Mouse (Mus musculus) heart, adult 8-10 months (tissue): ENCODE measurements at regions not wholly inside any gene's neighbourhood (a gene's known extent, or its start where the extent isn't known, plus 50 kb on each side); places are given as distances from the start of the nearest gene placed in this dataset.
A peak's percentile ranks its signal among the peaks of the same experiment; 100 is the strongest.

ENCODE experiments used
- DNase-seq: peaks from one replicate; pipeline ENCODE4 v3.0.0; 2022; ENCODE audit warnings: low spot score

DNA sequence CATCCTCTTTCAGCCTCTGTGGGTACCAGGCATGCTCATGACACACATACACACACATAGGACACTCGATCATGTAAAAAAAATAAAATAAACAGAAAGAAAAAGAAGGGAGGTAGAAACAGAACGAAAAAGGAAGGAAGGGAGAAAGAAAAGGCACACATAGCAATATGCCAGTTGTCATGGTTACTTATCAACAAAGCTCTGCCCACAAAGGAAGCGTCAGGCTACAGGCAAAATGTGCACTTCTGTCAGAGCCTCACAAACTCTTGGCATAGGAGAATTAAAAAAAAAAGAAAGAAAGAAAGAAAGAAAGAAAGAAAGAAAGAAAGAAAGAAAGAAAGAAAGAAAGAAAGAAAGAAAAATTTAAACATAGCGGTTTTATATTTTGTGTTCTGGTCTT lies 56.9 kb upstream of the Sox2 start:
- no peak for DNase-seq

DNA sequence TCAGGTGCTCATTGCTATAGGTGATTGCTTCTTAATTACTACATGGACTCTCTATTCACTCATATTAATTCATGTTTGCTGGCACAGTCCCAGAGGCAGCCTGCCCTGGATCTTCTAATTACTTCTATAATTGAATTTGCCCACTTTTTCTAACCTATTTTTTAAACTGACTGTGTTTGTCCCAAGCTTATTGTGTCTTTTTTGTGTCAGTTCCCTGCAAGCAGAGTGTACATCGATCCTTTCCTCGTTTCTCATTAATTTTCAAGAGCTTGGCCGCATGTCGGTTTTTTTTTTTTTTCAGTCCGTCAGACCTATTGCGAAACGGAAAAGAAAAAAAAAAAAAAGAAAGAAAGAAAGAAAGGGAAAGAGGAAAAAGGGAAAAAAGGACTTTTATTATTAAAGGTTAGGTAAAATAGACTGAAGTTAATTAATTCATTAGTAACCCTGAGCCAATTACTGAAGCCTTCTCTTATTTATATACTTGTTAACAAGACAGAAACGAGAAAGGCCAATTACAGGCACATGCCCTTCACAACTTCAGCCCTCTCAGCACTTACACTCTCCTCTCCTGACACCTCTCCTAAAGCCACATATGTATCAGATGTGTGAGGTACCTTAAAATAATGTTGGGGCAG lies 72.2 kb upstream of the Sox2 start:
- DNase-seq = no peak

DNA sequence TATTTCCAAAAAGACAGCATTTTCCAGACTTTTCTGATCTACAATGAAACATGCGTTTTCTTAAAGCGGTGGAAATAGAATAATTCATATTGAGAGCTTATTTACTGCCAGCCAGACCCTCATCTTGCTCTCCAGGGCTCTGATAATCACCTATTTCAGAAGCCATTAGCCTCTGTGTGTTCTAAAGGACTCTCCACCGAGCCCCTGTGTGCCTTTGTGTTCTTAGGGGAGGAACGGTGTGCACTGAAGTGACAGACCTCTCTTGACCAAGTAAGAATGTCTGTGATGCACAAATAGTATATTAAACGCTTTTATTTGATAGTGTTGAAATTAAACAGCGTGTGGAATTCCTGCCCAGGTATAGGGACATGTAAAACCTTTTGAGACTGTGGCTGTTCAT lies 73.1 kb upstream of the Sox2 start:
- DNase-seq = no peak

DNA sequence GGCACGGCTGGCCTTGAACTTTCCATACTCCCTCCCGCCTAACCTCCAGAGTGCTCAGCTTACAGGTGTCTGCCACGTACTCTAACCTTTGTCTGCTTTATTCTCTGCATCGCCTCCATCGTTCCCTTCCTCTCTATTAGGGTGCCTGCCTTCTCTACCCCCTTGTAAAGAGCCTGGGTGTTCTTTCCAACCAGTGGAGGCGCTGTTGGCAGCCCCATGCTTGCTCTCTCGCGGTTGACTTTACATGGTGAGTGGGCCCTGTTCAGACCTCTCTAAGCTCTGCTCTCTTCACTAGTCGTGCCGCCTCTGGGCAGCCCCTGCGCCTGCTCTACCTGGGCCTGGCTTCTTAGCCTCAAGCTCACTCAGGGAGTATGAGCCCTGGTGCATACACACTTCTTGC lies 74.0 kb upstream of the Sox2 start:
- DNase-seq = no peak

DNA sequence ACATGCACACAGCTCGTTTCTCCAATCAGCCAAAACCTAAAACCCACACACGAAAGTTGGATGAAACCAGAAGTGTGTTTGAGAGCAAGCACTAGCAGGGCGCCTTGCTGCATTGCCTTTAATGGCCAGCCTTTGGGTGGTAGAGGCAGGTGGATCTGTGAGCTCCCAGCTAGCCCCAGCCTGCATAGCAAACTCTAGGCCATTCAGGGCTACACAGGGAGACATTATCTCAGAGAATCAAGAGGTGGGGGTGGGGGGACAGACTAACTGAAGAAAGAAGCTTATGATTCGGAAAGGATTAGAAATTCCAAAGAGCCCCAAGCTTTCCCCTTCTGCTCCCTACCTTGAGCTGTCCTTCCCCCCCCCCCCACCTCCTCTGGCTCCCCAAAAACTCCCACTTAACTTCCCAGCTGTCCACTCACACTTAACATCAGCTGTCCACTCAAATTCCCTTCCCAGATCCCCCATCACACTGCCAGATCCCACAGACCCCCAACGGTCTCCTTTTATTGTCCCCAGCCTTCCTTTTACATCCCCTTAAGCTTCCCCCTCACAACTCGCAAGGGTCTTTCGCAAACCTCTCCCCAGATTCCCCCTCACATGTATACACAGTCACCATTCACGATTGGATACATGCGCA lies 75.4 kb upstream of the Sox2 start:
- DNase-seq = no peak

DNA sequence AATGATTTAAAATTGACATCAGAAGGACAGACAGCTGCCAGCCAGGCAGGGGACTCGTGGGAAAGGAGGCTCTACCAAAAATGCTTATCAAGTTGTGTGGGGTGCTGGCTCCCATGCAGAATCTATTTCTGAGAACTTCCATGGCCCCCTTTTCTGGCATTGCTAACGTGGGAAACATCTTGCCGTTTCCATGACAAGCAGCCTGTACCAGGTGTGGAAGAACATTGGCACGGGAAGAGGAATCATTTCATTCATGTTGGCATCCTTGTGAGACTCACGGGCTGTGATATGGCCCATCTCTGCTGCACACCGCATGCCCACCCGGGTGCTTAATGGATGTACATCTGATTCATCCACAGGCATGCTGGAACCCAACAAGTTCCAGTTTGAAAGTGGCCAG lies 76.9 kb upstream of the Sox2 start:
- DNase-seq = no peak

DNA sequence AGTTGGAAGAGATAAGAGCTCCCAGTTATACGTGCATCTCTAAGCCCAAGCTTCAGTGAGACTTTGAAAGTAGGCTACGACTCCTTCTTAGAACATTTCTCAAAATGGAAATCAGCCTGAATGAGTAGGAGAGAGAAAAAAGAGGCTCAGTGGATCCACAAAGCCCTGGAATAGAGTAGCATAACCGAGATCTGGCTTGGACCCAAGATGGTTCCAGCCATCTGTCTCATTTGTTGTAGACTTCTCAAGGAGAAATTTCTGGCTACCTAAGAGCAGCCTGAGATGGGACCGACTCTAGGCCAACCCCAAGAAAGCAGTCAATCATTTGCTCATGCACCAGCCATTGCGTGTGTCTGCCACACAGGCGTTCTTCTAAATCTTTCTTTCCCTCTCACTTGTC lies 78.1 kb upstream of the Sox2 start:
- no peak for DNase-seq

DNA sequence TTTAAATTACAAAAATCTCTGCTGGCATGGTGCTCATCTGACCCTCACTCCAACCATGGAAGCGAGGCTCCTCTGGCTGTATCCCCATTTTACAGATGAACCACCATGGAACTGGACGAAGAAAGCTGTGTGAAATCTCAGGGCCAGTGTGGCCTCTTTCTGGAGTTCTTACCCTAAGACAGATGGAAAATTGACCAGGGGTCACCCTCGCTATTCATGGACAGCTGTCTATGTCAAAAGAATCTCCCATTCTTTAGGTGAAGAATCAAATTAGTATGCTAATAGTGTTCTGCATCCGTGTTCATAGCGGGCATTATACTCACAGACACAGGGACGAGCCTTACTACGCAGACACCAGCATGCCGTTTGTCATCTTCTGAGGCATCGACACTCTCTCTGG lies 78.6 kb upstream of the Sox2 start:
- no peak for DNase-seq

DNA sequence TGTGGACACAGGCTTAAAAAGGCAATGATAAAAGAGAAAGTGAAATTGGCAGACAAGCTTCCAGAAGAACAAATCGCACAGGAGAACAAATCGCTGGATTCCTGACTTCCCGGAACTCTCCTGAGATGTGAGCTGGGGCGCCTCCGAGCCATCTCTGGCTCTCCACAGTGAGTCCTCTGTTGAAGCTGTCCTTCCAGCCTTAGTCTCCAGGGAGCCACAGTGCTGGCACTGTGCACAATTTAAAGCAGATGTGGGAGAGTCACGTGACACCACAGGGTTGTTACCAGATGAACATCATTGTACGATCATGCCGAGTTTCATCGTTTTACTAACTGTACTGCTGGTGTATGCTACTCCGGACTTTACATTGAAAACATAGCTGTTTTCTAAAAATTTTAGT lies 80.2 kb upstream of the Sox2 start:
- DNase-seq = peak; percentile 25

DNA sequence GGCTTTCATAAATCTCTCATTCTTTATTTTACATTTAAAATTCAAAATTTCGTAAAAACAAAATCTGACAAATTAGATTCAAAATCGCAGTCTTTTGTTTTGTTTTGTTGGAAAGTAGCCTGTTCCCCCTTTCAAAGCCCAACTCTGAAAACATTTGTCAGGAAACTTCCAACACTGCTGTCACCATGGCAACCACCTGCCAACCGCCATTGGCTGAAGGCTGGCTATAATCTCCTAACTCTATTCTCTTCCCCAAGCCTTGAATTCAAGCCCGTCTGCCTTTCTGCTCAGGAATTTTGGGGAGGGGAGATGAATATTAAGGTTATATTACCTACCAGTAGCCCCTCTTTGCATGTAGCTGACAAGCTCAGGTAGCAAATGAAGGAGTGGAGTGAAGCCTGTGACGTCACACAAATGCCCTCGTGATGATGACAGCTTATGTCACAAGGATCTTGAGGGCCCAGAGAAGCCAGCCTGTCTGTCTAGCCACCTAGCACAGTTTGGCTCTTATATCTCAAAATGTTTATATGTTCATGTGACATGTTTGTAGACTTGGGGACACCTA lies 82.0 kb upstream of the Sox2 start:
- no peak for DNase-seq

DNA sequence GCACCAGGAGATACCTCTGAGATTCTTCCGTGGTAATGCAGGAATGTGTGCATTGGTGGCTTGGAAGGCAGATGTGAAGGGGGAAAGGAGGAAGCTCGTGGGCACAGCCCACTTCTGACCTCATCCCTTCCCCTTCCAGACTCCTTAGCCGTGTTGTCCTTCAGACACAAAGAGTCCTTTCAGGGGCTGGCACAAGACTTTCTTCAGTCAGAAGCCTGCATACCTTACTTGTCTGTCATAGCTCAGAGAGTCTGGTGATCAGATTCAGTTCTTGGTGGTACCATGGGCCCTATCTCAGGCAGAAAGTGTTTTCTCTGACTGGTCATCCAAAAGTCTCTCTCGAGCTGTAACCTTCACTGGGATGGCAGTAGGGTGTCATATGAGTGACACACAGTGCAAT lies 84.8 kb upstream of the Sox2 start:
- no peak for DNase-seq

DNA sequence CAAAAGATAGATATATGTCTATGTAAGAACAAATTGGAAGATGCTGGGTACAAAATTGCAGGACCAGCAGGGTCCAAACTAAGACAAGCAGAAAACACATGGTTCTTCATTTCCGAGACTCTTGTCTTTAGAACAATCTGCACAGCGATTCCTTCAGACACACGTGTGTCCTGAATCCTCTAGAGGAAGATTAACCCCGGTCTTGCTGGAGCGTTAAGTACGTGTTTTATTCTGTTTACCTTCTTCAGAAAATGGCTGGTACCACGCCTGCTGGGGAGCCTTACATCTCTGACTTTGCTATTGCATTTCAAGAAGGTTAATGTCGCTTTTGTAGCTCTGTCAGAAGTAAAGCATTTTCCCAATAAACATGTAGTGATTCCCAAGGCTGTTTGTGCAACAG lies 87.3 kb upstream of the Sox2 start:
- no peak for DNase-seq

DNA sequence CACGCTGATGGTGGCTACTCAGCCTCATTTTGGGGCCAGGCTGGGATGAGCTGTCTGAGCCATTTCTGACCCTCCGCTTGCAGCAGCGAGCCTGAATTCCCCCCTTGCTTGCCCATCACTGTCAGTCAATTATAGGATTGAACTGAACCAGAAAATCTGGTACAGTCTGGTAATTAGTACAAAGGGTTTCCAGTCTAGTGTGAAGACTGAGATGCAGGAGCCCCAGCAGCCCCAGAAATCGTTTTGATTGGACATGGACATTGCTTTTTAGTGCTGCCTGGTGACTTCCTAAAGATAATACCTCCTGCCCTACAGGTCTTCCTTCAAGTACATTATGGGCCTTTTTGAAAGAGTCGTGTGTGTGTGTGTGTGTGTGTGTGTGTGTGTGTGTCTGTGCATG lies 88.5 kb upstream of the Sox2 start:
- DNase-seq = no peak

DNA sequence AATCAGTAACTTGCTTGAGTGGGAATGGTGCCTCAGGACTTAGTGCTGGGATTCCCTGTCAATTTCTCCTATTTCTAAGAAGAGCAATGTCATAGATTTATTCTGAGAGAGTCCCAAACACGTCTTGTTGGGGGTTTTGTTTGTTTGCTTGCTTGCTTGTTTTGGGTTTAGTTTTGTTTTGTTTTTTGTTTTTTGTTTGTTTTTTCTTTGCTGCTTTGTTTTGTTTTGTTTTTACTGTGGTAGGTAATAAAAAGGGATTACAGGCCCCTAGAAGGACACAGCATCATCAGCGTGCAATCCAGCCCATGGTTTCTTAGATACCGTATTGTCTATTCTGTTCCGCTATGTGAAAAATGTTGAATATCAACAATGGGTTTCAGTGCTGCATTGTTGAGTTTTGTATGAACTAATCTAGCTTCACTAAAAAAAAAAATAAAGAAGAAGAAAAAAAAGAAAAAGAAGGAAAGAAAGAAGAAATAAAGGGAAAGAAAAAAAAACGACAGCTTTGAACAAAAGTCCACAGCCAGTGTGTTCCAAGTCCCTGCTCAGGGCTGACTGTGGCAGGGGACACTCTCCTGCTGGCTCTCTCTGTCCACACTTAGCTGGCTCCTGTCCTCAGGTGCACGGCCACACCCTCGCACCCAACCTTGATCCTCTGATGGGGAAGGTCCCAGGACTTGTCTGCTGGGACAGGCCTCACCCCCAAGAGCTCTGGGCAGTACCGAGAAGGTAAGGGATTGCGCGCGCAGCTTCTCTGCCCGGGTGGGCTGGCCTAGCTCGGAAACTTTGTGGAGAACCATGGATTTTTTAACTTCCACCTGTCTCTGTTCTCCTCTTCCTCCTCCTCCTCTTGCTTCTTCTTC lies 90.1 kb upstream of the Sox2 start:
- DNase-seq = no peak

DNA sequence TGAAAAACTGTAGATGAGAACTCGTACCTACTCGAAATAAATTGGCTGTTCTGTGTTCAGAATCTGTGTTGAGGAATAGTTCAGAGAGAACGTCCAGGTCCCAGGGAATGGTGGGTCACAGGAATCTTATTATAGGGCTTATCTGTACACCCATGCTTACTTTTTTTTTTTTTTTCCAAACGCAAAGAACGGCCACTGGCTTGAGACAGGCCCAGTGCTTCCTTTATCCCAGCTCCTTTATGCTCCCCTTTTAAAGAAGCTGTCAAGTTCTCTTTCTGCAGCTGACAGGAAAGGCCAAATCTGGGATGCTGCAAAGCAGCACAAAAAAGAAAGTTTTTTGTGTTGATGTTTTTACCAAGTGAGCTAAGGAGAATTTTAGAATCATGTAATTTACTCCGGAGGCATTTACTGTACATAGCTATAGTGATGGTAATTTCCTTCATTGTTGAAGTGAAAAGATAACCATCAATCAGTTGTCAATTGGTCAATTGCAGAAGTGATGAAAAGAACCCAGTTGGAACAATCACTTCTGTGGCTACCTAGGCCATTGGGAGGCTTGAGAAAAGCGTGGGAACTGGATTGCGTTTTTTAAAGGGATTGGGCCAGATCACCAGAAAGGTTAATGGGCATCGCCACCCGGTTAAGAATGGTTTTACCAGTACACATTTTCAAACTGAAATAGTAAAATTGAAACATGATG lies 91.2 kb upstream of the Sox2 start:
- DNase-seq = no peak

DNA sequence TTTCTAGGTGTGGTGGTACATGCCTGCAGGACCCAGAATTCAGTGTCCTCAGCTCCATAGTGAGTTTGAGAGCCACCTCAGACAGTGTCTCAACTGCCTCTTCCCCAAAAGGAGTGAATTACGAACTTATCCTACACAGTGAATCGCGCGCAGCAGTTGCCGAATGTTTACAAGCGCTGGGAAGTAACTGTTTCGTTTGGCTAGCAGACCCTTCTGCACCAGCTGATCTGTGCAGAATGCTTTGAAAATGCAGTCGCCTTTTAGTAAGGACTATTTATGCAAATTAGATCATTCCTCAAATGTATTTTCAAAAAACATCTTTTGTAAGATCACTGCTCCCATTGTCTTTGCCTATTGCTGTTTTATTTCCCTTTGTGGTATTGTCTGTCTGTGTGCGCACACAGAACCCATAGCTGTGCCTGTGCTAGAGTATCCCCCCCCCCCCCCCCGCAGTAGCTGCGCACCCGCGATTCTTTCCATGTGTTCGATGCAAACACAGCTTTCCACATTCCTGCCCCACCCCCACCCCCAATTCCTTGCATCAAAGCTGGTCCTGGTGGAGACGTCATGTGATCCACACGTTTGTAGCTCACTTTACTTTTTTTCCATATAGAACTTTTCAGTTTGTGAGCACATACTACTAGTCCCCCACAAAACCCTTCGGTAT lies 97.5 kb upstream of the Sox2 start:
- no peak for DNase-seq

DNA sequence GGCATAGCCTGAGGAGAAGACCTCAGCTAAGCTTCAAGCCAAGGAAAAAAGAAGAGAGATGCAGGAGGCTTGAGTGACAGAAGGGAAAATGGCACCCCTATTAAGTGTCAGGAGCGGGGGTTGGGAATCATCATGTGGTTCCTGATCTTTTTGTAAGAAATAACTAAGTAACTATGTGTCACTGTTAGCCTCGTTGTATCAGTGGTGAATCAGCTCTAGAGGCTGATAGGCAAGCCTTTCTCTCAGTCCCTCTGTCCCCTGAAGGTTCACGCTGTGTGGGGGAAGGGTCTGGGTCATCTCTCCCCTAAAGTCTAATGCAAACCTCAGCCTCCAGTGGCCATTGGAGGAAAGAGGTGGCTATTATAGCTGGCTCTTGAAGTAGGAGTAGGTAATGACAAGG lies 99.1 kb upstream of the Sox2 start:
- DNase-seq = no peak

DNA sequence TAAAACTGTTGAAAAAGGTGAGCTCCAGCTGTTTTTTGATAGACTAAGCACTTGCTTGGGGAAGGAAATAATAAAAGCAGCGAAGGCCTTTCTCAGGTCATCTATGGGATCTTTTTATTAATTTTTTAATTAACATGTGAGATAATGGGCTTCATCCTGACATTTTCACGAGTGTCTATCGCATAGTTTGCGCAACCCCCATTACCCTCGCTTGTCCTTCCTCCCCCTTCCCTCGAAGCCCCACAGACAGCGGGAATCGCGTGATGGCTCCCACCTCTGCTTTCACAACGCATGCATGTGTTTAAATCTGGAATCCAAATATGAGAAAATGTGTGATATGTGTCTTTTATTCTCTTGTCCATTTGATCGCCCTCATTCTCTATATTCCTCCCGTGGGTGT lies 100.0 kb upstream of the Sox2 start:
- no peak for DNase-seq

DNA sequence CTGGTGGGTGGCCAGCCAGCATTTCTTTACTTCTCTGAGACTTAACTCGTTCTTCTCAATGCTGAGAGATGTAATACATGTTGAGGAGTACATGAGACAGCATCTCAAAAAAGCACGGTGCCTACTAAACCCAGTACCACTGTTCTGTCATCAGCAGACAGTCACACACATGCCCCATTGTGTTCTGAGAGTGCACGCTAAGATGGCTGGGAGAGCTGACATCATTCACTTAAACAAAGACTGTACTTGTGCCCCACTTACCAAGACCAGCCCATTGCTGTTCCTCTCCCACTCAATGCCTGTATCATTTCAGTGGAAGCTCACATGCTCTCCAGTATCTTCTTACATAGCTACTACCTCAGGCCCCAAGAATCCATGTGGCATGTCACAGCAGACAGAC lies 117.8 kb upstream of the Sox2 start:
- DNase-seq = no peak

DNA sequence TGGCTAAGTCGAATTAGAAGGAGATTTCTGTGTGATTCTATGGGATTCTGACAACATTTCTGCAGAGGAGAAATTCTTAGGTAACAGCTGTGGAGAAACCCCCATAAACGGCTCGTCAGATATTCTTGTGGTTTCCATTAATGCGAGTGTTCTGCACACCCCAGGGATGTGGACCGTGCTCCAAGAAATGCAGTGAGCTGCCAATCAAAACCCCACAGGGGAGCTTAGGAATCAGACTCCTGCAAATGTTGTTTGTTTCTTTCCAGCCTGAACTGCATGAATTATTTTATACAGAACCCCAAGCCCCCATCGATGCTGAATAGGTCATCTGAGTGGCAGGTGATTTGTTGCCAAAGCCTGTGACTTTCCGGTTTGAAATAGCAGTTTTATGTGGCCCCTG lies 118.4 kb upstream of the Sox2 start:
- DNase-seq = no peak

DNA sequence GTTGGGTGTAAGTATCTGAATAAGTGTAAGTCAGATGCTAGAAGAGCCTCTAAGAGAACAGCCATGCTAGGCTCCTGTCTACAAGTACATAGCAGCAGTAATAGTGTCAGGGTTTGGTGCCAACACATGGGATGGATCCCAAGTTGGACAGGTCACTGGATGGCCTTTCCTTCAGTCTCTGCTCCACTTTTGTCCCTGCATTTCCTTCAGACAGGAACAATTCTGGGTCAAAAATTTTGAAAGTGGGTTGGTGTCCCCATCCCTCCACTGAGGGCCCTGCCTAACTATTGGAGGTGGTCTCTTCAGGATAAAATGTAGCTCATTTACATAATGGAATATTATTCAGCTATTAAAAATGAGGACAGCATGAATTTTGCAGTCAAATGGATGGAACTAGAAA lies 122.7 kb upstream of the Sox2 start:
- no peak for DNase-seq

DNA sequence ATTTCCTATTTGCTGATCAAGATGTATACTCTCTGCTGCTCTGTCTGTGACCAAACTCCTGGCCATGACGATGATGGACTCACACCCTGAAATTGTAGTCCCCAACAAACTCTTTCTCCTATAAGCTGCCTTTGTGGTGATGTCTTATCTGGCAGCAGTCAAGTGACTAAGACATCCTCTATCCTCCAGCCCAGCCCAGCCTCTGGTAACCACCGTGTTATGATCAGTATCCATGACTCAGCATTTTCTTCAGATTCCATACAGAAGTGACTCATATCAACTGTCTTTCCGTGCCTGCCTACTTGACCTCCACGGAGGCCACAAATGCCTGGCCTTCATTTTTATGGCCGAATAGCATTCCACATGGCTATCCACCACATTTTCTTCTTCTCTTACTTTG lies 124.5 kb upstream of the Sox2 start:
- no peak for DNase-seq
